Mouse (Mus musculus): ENCODE data around the gene Rhoh.

GRCm38 (mm10) chr5:65885699-65886443 is 24.9 kb downstream of the Rhoh start:
- TF ChIP-seq POLR2A (IDR thresholded peaks at IDR 0.05; ENCODE audit: insufficient read depth, low read depth, low read length), result no peak
- TF ChIP-seq CTCF (IDR thresholded peaks at IDR 0.05), result no peak
- no peak for TF ChIP-seq EP300 (IDR thresholded peaks at IDR 0.05; ENCODE audit: insufficient read depth, low read depth, low read length)
